Mouse (Mus musculus) heart, postnatal 25 days (tissue): ENCODE data around the gene Rtkn2. TPM values are rescaled to one million over a fixed set of nuclear protein-coding genes. Genes with fewer than 3 reads are reported as not detected.

Experiments
- DNase-seq: peaks from one replicate; pipeline ENCODE4 v3.0.0; 2022; ENCODE audit warnings: low spot score
- intact Hi-C: fragments of 180-260 bp; cut with DNase I; formaldehyde crosslinking; loops from one replicate; pipeline ENCODE4 v1.15.1; 2025
- total RNA-seq, 2 experiments: library from RNA; stranded (reverse); gene quantifications; 2 replicates each; pipeline ENCODE4 v1.2.3; 2021

The Rtkn2 gene
- total RNA-seq, 2 experiments from 2014 or later: 0.13 to 0.36 TPM

DNA sequence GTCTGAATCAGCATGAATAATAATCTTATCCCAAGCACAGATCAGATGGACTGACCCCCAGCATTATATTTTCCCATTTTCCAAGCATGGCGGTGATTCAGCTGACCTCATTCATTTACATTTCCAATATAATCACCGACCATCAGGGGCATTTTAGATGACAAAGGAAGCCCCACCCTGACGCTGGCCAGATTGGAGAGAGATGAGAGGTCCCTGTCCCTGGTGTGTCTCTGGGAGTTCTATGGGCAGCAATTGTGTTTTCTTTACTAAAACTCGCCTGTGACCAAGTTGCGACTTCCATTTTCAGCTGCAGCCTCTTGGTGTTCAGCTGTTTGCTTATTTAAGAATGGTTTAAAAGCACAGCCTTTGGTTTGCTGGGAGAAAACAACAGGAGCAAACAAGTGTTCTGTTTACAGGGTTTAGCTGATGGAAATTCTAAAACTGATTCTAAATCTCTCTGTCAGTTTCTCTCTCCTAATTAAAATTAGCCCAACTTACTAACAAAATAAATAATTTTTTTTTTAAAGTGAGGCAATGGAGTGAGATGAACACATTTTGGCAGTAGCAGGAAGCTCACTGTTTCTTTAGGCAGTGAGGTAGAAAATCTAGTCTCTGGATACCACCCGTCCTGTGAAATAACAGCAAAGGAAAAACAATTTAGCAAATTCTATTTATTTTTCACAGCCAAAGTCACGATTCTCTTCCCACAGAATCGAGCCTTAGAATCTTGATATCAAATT lies 84.6 kb downstream of the Rtkn2 start:
- no peak for DNase-seq
- intact Hi-C loops: no loop called here

DNA sequence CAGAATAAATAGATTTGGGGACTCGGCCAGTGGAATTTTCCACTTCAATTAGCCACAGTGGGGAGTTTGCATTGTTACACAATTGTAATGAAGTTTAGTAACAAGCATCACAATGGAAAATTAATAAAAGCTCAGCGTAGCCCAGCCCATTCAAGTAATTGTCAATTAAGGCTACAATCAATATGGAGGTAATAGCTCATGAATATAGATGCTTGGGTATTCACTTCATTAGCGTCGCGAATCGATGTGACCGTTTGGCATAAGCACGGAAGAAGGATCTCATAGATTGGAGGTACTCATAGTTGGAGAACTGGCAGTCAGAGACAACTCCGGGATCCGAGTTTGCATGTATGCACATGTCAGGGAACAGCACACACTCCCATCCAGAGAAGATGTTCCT lies 85.2 kb downstream of the Rtkn2 start:
- intact Hi-C loops: no loop called here

DNA sequence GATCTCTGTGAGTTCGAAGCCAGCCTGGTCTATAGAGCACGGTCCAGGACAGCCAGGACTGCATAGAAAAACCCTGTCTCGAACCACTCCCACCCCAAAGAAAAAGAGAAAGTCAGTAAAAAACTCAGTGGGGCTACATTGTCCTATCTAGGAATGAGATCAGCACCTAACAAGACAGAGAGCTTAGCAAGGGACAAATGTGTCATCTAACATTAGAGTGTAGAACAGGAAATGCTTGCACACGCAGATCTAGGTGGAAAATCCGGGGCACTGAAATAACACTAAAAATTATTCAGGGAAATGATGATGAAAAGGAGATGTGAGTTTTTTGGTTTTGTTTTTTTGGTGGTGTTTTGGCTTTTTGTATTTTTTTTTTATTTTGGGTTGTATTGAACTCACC lies 86.8 kb downstream of the Rtkn2 start:
- intact Hi-C loops: no loop called here
- DNase-seq: no peak

More for the DNA sequence above, 85.2 kb downstream of the Rtkn2 start:
- no peak for DNase-seq

DNA sequence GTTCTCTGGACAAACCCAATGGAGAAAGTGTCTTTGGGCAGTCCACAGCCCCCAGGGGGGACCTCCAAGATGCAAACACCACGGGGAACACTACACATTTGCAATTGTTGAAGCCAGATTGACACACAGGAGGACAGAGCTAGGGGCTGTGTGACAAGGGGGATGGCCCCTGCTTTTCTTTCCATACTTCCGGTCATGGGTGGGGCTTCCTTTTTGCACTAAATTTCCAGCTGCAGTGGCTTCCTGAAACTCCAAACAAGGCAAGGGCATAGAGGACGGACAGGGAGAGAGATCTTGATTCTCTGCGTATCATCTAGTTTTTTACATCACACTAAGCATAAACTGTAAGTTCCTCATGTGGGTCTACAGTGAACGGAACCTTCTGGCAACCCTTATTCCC lies 88.6 kb downstream of the Rtkn2 start:
- intact Hi-C loops: no loop called here
- DNase-seq: no peak

DNA sequence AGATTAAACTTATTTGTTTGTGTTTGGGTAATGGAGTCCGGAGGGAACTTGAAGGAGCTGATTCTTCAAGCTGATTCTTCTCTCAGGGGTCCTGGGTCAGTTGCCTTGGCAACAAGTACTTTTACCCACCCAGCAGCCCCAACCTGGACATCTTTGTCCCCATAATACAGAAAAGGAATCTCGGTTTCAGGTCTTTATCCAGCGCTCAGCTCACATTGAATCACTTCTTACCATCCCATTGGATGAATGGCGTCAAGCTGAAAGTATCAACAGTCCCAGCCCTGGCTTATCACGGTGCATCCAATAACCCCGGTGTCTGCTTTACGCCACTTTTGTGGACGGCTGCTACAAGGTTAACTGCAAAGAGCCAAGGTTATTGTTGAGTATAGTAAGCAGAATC lies 89.1 kb downstream of the Rtkn2 start:
- intact Hi-C loops: no loop called here
- no peak for DNase-seq

DNA sequence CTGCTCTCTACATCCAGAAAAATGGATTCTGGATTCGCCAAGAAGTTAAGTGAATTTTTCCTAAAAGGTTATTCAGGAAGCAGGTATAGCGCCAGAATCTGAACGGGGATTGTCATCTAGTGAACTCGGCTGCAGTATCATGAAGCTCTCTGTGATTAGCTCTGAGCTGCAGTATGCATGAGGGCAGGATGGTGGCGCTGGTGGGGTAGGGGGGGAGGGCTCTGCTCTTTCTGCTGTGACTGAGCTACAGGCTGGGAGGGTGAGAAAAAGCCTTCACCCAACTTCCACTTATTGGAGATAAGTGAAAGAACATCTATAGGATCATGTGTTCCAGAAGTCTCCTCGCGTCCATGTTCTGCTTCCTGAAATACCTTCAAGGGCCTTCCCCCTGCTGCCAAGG lies 91.7 kb downstream of the Rtkn2 start:
- intact Hi-C loops: no loop called here
- no peak for DNase-seq

DNA sequence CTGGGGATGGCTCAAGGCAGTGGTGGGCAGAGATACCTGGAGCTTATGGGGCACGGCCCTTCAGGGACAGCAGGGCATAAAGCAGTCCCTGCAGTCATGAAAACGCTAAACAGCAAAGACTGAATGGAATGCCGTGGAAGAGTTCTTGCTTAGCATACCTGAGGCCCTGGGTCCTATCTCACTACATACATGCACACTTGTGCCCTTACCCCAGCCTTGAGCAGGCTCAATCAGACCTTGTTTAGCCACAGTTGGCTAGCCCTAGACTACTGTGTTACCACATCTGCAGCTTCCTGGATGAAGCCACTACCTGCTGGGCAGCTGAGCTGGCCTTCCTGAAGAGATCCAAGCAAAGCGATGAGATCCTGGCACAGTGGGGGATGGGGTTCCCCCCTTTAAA lies 93.3 kb downstream of the Rtkn2 start:
- intact Hi-C loops: no loop called here
- DNase-seq: no peak

DNA sequence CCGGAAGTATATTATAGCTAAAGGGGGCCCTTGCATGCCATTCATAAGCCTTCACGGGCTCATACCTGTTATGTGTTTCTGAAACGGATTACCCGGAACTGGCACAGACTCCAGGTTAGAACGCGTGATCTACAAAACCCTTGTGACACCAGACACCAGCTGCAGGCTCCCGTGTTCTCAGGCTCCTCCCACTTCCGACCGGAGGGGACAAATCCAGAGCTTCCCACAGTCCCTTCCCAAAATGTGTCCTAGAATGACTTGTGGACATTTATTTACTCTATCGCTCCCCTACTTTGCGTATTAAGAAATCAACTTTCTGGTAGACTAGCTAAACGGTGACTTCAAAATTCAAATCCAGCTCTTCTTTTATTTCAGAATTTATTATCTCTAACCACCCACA lies 94.9 kb downstream of the Rtkn2 start:
- no peak for DNase-seq
- intact Hi-C loops: no loop called here

DNA sequence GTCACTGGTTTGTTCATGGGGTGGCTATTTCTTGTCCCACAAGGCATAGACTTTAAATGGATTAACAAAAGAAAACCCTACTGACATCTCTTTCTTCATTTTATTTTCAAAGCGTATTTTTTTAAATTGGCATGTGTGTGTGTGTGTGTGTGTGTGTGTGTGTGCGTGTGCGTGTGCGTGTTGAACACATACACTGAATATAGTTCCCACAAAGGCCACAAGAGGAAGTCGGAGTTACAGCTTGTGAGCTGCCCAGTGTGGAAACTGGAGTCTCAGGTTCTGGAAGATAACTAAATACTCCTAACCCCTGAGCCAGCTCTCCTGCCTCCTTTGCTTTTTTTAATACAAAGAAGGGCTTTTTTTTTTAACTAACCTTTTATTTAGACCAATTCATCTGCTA lies 95.8 kb downstream of the Rtkn2 start:
- intact Hi-C loops: no loop called here
- DNase-seq: no peak

DNA sequence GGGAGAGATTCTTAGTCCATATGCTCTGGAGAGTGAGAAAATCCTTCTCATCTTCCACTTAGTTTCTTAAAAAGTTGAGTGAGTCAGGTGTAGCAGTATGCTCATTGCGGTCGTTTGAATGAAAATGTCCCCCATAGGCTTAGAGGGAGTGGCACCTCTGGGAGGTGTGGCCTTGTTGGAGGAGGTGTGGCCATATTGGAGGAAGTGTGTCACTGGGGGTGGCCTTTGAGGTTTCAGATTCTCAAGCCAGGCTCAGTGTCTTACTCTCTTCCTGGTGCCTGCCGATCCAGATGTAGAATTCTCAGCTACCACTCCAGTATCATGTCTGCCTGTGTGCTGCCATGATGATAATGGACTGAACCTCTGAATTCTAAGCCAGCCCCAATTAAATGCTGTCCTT lies 99.3 kb downstream of the Rtkn2 start:
- intact Hi-C loops: no loop called here
- DNase-seq: no peak

DNA sequence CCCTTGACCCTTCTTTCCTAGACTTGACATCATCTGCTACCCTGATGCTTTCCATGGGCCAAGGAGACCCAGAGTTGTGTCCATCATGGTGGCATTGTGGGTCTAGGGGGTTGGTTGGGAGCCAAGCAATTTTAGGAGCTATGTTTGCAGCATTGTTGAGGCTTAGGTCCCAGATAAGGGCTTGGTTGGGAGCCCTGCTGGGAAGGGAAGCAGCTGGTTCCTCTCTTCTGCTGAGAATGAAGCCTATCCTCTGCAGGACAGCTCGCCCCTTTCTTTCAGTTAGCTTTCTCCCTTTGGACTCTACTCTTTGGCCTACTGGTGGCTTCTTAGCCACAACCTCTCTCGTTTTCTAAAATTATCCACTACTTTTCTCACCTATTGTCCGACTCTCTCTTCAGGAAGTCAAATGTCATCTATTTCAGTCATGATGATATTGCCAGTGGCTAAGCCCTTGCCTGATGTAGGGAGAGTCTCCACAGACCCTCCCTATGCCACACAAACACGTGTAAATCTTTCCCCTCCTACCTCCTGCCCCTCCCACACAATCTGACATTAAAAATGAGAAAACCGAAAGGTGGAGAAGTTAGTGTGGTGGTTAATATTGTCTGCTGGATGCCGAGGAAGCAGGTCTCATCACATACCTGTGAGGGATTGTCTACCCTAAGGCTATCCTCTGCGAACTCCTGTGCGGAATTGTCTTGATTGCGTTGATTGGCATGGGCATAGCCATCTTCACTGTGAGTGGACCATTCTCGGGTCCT lies 100.7 kb downstream of the Rtkn2 start:
- intact Hi-C loops: no loop called here
- DNase-seq: no peak

DNA sequence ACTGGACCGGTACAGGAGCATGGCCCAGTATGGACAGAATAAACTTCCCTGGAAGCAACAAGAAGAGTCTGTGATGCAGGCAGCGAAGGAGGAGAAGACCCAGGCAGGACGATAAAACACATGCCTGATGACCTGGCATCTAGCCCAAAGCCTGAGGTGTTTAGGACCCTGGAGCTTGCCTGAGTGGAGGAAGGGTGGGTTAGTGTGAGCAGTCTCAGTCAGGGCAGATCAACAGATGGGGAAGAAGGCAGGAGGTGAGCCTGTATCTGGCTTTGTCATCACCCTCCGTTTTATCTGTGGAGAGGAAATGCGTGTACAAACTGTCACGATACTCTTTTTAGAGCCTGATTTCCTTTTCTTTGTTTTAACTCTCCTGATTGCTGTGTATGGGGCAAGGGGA lies 102.3 kb downstream of the Rtkn2 start:
- intact Hi-C loops: no loop called here
- no peak for DNase-seq

DNA sequence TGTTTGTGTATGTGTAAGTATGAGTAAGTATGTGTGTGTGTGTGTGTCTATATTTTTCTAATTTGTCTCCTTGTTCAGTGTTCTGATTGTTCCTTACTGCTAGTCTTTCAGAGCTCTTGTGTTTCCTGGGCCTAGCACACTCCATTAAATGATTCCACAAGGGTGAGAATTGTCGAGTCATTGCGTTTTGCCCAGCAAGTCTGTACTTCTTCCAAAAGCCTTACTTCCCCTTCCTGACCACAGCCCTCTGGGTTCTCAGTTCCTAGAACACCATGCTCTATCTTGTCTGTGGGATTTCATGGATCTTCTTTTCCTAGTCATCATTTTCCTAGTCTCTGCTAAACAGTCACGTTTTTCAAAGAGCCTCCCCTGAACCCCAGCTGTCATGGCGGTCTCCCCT lies 106.2 kb downstream of the Rtkn2 start:
- intact Hi-C loops: loop anchor here (5.0 kb wide), 1 partner anchor 83 kb away; no protein-coding TSS in a partner anchor
- no peak for DNase-seq

DNA sequence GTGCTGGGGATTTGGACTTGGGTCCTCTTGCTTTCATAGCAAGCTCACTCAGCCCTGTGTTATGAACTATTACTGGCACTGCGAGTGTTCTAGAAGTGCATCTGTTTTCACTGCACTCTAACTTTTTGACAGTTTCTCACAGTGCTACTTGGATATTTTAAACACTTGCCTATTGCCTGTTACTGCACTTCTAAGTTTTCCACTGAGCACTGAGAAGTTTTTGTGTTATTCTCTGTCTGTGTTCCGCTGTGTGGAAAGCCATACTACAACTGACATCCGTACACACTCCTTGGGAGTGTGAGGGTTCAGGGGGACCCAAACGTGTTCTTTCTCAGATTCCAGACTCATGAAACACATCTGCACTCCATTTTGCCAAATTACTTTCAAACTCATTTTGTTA lies 107.6 kb downstream of the Rtkn2 start:
- DNase-seq: no peak
- intact Hi-C loops: loop anchor here (5.0 kb wide), 1 partner anchor 85 kb away; no protein-coding TSS in a partner anchor

DNA sequence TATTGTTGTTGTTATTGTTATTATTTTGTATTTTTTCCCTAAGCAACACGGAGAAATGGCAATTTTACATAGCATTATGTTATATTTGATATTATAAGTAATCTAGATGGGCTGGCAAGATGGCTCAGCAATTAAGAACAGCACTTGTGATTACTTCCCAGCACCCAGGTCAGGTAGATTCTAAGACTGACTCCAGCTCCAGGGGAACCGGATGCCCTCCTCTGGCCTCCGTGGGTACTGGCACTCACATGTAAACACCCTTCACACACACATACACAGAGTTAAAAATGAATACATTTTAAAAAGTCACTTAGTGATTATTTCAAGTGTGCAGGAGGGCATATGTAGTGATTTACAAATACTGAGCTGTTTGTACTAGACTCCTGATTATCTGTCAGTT lies 108.4 kb downstream of the Rtkn2 start:
- intact Hi-C loops: loop anchor here (5.0 kb wide), 1 partner anchor 85 kb away; no protein-coding TSS in a partner anchor
- no peak for DNase-seq

DNA sequence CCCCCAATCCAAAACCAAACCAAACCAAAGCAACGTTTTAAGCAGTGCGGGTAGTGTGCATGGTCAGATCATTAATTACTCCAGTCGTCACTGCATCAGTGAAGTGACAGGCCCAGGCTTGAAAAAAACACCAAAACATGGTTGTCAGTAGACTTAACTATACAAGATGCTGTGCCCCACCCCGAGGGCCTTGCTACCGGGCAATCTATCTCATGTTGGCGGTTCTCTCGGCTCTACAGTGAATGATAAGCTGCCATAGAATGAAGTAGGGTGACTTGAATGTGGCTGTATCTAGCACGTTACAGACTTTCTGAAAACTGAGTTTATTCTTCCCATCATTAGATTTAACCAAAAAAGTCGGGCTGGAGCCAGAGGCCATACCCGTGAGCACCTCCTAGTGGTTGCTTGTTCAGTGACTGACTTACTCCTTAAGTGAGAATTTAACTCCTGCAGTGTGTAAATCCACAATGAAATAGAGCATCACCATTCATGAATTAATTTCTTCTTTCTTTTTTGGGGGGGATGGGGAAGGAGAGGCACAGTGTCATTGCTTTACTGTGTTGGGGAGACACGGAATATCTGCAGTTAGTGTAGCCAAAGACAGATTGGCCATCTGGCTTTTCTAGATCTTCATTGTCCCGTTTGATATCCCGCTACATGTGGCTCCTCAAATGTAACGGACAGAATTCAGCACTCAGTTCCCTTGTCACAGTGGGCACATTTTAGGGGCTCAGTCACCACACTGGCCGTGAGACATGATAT lies 110.2 kb downstream of the Rtkn2 start:
- DNase-seq: no peak
- intact Hi-C loops: loop anchor here (2.0 to 5.0 kb wide), 3 partner anchors 39 to 87 kb away; no protein-coding TSS in a partner anchor

DNA sequence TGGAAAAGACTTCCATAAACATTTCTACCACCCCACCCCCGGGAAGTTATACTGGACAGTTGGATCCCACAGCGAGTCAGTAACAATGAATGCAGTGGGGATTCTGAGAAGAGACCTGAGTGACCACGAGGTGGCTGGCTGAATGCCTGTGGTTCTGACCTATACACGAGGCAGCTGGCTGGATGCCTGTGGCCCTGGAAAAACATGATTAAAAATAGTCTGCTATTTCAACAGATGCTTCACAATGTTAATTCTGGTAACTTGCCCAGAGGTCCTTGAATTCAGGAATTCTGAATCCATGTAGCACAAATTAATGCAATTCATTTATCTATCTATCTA lies 110.8 kb downstream of the Rtkn2 start:
- DNase-seq: peak; percentile 75

DNA sequence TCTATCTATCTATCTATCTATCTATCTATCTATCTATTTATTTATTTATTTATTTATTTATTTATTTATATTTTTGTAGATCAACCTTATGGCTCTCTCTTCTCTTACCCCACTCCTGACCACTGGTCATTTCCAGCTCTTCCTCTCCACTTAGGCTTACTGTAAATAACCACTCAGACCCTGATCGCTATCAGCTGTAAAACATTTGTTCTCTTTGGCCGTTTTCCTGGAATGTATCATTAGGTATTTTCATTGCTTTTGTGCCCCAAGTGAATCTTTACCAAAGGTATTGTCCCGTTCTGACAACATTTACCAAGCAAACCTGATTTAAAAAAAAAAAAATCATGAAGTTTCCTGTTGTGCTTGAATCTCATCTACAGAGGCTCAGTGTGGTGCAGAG lies 111.2 kb downstream of the Rtkn2 start:
- intact Hi-C loops: loop anchor here (2.0 kb wide), 2 partner anchors 38 to 56 kb away; no protein-coding TSS in a partner anchor

More for the DNA sequence above, 110.8 kb downstream of the Rtkn2 start:
- intact Hi-C loops: loop anchor here (2.0 kb wide), 2 partner anchors 39 to 57 kb away; no protein-coding TSS in a partner anchor

DNA sequence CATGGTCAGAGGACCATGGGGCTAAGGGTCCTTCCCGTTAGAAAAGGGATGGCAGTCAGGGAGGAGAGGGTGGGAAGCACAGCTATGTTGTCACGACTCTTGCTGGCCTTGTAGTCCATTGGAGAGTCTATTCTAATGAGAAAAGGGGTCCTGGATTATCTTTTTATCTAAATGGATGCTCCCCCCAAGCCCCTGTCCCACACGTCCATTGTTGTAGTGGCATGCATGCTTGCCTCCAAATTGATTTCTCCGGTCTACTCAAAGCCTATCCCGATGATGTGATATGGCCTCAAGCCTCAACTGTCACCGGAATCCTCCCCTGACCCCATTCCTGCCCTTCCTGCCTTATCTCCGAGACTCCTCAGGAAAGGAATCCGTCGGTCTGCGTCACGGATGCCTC lies 111.6 kb downstream of the Rtkn2 start:
- no peak for DNase-seq
- intact Hi-C loops: loop anchor here (2.0 kb wide), 2 partner anchors 38 to 56 kb away; no protein-coding TSS in a partner anchor

More for the DNA sequence above, 111.2 kb downstream of the Rtkn2 start:
- no peak for DNase-seq

DNA sequence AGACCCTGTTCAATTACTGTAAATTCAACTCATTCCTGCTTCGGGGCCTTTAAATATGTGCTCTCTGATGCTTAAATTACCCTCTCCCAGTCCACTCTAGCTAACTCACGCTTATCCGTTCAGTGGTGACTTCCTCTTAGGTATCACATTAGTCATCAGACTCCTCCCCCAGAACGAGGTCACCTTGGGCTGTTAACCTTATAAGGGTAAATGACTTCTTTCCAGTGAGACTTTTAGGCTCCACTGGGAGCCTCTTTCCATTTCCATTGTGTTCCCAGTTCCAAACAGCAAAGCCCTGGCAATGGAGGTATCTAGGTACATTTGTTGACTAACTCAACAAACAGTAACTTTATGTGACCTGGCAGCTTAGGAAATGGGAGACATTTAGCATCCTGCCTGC lies 112.5 kb downstream of the Rtkn2 start:
- intact Hi-C loops: loop anchor here (2.0 kb wide), 2 partner anchors 37 to 55 kb away; no protein-coding TSS in a partner anchor
- no peak for DNase-seq
